Mouse (Mus musculus) gastrocnemius, postnatal 4 days (tissue): ENCODE data around the gene Ccn6. TPM values are rescaled to one million over a fixed set of nuclear protein-coding genes. Genes with fewer than 3 reads are reported as not detected.

ENCODE experiments used
- total RNA-seq, 2 experiments: library from RNA; stranded (reverse); gene quantifications; 2 replicates each; pipeline ENCODE4 v1.2.3; 2021

Gene Ccn6
- total RNA-seq, 2 experiments from 2014 or later, result 0.31 to 0.32 TPM

Other genes starting within 250 kb of the Ccn6 start
- 100 to 1,000 TPM; 173 to 197 TPM for gene Lama4, start 198.3 kb downstream of the Ccn6 start, total RNA-seq
- 1 to 10 TPM; 3.2 to 4.8 TPM for gene Fam229b, start 29.9 kb downstream of the Ccn6 start, total RNA-seq
- 1 to 10 TPM; 4.1 to 4.4 TPM for gene Tube1, start 29.8 kb downstream of the Ccn6 start, total RNA-seq
- gene Fyn, start 205.1 kb upstream of the Ccn6 start, total RNA-seq, result 10 to 100 TPM; 53.4 to 54.3 TPM